Comparison of ENCODE assay signal across 9 mouse cellular contexts in the genomic region with DNA sequence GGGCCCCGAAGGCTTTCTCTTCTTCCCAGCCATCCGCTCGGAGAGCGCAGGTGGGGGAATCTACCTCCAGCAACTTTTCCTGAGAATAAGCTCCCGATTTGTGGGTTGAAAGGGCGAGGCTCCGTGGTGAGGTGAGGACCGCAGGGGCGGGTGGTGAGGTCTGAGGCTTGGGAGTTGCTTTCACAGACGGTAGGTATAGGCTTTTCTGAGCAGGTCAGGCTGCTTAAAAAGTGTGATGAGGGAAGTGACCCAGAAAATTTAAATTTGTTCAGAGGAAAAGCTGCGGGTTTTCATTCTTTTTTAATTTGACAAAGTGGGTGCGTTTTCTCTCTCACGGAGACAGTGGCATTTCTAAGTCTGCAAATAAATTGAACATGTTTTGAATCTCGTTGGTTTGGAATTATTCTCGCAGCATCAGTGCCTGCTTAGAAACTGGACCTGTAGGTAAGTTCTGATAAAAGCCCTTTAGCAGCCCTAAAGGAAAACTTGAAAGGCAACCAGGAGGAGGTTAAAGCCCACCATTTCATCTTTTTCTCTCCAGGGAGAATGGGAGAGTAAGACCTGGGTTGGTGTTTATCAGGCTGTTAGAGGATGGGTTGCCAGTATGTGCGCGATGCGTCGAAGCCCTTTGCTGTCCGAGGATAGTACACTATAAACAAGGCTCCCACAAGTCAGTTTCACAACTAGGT. TPM values are rescaled to one million over a fixed set of nuclear protein-coding genes. Genes with fewer than 3 reads are reported as not detected.
DNase-seq lines count a peak whose midpoint lies in the region; ATAC-seq and TF ChIP-seq lines count a peak whose summit lies in the region.
"Had no signal": no experiment of that assay in that cellular context is flagged by ENCODE, and none has a peak within 500 bp of the region (broad histone marks: within the 10 kb centered on the region; RNA-seq: fewer than 3 reads in every experiment).

No protein-coding gene starts in this region.

- no peak for TF ChIP-seq POLR2A in small intestine, adult 2 months (IDR thresholded peaks at IDR 0.05; ENCODE audit: low read depth, low read length)

- H3K9me3 ChIP-seq in lung, embryonic 14.5 days (ENCODE audit: low read depth, low read length) = no peaks in the 10 kb centered on the region
- H3K9me3 ChIP-seq in forebrain, embryonic 14.5 days (replicated peaks; ENCODE audit: control insufficient read depth, low read length) = no peaks in the 10 kb centered on the region
- 0 out of 2 replicates have a peak, but pooled peaks cover 2% of the 10 kb centered on the region for H3K9me3 ChIP-seq in limb, embryonic 13.5 days

- DNase-seq in lung, embryonic 14.5 days = peak; percentile 1
- DNase-seq in lung, postnatal 10 days = no peak
- no peak for DNase-seq in forebrain, embryonic 14.5 days (ENCODE audit: low spot score)
- no peak for DNase-seq in ovary, adult 18-20 months (ENCODE audit: low spot score)
- no peak for DNase-seq in layer of hippocampus, postnatal 14 days (ENCODE audit: low spot score in 2 of 2)
- DNase-seq: thymus, postnatal 25 days had no signal

- WGBS in lung, embryonic 14.5 days = 14% methylated on average over 20 of the region's 20 CpGs
- WGBS in forebrain, embryonic 14.5 days = 14% methylated on average over 20 of the region's 20 CpGs
- 22% methylated on average over 20 of the region's 20 CpGs for WGBS in limb, embryonic 13.5 days
- 17% methylated on average over 20 of the region's 20 CpGs for WGBS in small intestine, adult 2 months

- no peaks in the 10 kb centered on the region for H3K4me1 ChIP-seq in lung, embryonic 14.5 days (ENCODE audit: insufficient read depth)
- H3K4me1 ChIP-seq in forebrain, embryonic 14.5 days (ENCODE audit: control insufficient read depth, insufficient read depth, low read length) = peaks cover 6% of the 10 kb centered on the region; the same call in 1 of the 2 replicates
- peaks cover 18% of the 10 kb centered on the region for H3K4me1 ChIP-seq in limb, embryonic 13.5 days
- H3K4me1 ChIP-seq in small intestine, adult 2 months (ENCODE audit: control insufficient read depth, insufficient read depth, insufficient read length, low read length) = no peaks in the 10 kb centered on the region; the same call in 1 of the 2 replicates
- H3K4me1 ChIP-seq: megakaryocyte, embryonic 14.5 days had no signal

- no peaks in the 10 kb centered on the region for H3K36me3 ChIP-seq in lung, embryonic 14.5 days (ENCODE audit: insufficient read depth)
- H3K36me3 ChIP-seq in forebrain, embryonic 14.5 days (ENCODE audit: control insufficient read depth, insufficient read depth, low read length) = no peaks in the 10 kb centered on the region
- no peaks in the 10 kb centered on the region for H3K36me3 ChIP-seq in limb, embryonic 13.5 days
- H3K36me3 ChIP-seq in small intestine, adult 2 months (ENCODE audit: control insufficient read depth, insufficient read depth, low read length) = no peaks in the 10 kb centered on the region

- ATAC-seq in lung, embryonic 14.5 days (ENCODE audit: insufficient read depth) = no peak
- 0 out of 2 replicates have a peak, but pooled peaks have one; percentile 12 for ATAC-seq in forebrain, embryonic 14.5 days
- ATAC-seq in limb, embryonic 13.5 days (ENCODE audit: low FRiP score, low read depth) = no peak

- H3K27ac ChIP-seq in lung, embryonic 14.5 days (ENCODE audit: low read depth) = no peak overlapping the region
- no peak overlapping the region for H3K27ac ChIP-seq in forebrain, embryonic 14.5 days (ENCODE audit: low read depth, low read length)
- no peak overlapping the region for H3K27ac ChIP-seq in limb, embryonic 13.5 days
- no peak overlapping the region for H3K27ac ChIP-seq in small intestine, adult 2 months (ENCODE audit: insufficient read depth, low read depth, low read length)

- H3K9ac ChIP-seq in lung, embryonic 14.5 days = peak overlapping the region; percentile 55
- peak overlapping the region; percentile 65 for H3K9ac ChIP-seq in forebrain, embryonic 14.5 days (ENCODE audit: low read length)
- peak overlapping the region; percentile 64 for H3K9ac ChIP-seq in limb, embryonic 13.5 days

- H3K4me3 ChIP-seq in lung, embryonic 14.5 days (ENCODE audit: low read depth, low read length) = peak overlapping the region; percentile 59
- H3K4me3 ChIP-seq in forebrain, embryonic 14.5 days (ENCODE audit: low read depth, low read length) = peak overlapping the region; percentile 60
- peak overlapping the region; percentile 61 for H3K4me3 ChIP-seq in limb, embryonic 13.5 days
- H3K4me3 ChIP-seq in small intestine, adult 2 months (ENCODE audit: low read depth, low read length) = peak overlapping the region; percentile 59
- H3K4me3 ChIP-seq: megakaryocyte, embryonic 14.5 days had no signal

- no peak for TF ChIP-seq CTCF in lung, embryonic 14.5 days (IDR thresholded peaks at IDR 0.05; ENCODE audit: low read depth)
- TF ChIP-seq CTCF in small intestine, adult 2 months (IDR thresholded peaks at IDR 0.05; ENCODE audit: extremely low read depth, insufficient read length, insufficient replicate concordance, low read depth, low read length) = no peak

- peaks cover 42% of the 10 kb centered on the region for H3K27me3 ChIP-seq in lung, embryonic 14.5 days (ENCODE audit: insufficient read depth, low read length)
- peaks cover 23% of the 10 kb centered on the region for H3K27me3 ChIP-seq in forebrain, embryonic 14.5 days (replicated peaks; ENCODE audit: control insufficient read depth, insufficient read depth, low read length)
- peaks cover 68% of the 10 kb centered on the region for H3K27me3 ChIP-seq in limb, embryonic 13.5 days
- peaks cover 26% of the 10 kb centered on the region for H3K27me3 ChIP-seq in small intestine, adult 2 months (ENCODE audit: control insufficient read depth, insufficient read depth, low read length)

- peak overlapping the region; percentile 92 for H3K4me2 ChIP-seq in lung, embryonic 14.5 days
- peak overlapping the region; percentile 93 for H3K4me2 ChIP-seq in forebrain, embryonic 14.5 days (ENCODE audit: low read length)
- H3K4me2 ChIP-seq in limb, embryonic 13.5 days (replicated peaks) = peak overlapping the region; percentile 98

RNA-seq across cellular contexts. Expression of gene Rgs6, which starts 29.7 kb away (rescaled TPM):
- 1.9 and 2.8 TPM in 2 replicates for polyA plus RNA-seq in lung, embryonic 14.5 days (2014; fragmentation: Nextera tagmentation; extraction: Ambion mirVana)
- 5.0 and 7.0 TPM in 2 replicates for polyA plus RNA-seq in forebrain, embryonic 14.5 days (2014; fragmentation: Nextera tagmentation; extraction: Ambion mirVana)
- 1.8 and 2.6 TPM in 2 replicates for polyA plus RNA-seq in limb, embryonic 13.5 days (2015; fragmentation: Nextera tagmentation; extraction: Ambion mirVana)
- 0.53 and 0.57 TPM in 2 replicates for polyA plus RNA-seq in small intestine, adult 2 months (2012; rRNA removed)
- total RNA-seq in layer of hippocampus, postnatal 14 days (2021) = 10 to 100 TPM; 16.3 to 19.9 TPM
